Mouse (Mus musculus) midbrain, embryonic 10.5 days (tissue): ENCODE results near the gene Sox5. TPM values are rescaled to one million over a fixed set of nuclear protein-coding genes. Genes with fewer than 3 reads are reported as not detected.

Experiments
- DNase-seq: peaks from one replicate; pipeline ENCODE4 v3.0.0-alpha.2; 2017; ENCODE audit warnings: low spot score
- H3K27ac ChIP-seq: fragments of 300-500 bp; sonication (generic); replicated peaks from 2 replicates; pipeline ENCODE4 v1.5.1; 2016; ENCODE audit warnings: mild to moderate bottlenecking
- H3K27me3 ChIP-seq: fragments of 300-500 bp; sonication (generic); 2 replicates; pipeline ENCODE4 v1.6.1; 2016; ENCODE audit warnings: low read depth, mild to moderate bottlenecking; ENCODE audit not compliant: poor library complexity, severe bottlenecking
- H3K36me3 ChIP-seq: fragments of 300-500 bp; sonication (generic); 2 replicates; pipeline ENCODE4 v1.6.1; 2016; ENCODE audit warnings: mild to moderate bottlenecking, moderate library complexity
- H3K4me1 ChIP-seq: fragments of 300-500 bp; sonication (generic); 2 replicates; pipeline ENCODE4 v1.6.1; 2016
- H3K4me3 ChIP-seq: fragments of 300-500 bp; sonication (generic); 2 replicates; pipeline ENCODE4 v1.5.1; 2016; ENCODE audit warnings: mild to moderate bottlenecking, moderate library complexity
- H3K9me3 ChIP-seq: fragments of 300-500 bp; sonication (generic); replicated peaks from 2 replicates; pipeline ENCODE4 v1.6.1; 2016; ENCODE audit warnings: mild to moderate bottlenecking
- WGBS: fragments of 180-500 bp; shearing (Covaris S2); methylation state at CpG from one replicate; pipeline ENCODE4 v1.1.7; 2016; 5-methylcytosine and 5-hydroxymethylcytosine counted together
- polyA plus RNA-seq: library from polyadenylated mRNA; unstranded; fragments of >200 nt; fragmentation: Nextera tagmentation; extraction: Ambion mirVana; gene quantifications from 2 replicates; pipeline ENCODE4 v1.2.1, GENCODE M21; 2016

The Sox5 gene
- polyA plus RNA-seq, 1 experiment from 2014 or later = 28.2 TPM

DNA sequence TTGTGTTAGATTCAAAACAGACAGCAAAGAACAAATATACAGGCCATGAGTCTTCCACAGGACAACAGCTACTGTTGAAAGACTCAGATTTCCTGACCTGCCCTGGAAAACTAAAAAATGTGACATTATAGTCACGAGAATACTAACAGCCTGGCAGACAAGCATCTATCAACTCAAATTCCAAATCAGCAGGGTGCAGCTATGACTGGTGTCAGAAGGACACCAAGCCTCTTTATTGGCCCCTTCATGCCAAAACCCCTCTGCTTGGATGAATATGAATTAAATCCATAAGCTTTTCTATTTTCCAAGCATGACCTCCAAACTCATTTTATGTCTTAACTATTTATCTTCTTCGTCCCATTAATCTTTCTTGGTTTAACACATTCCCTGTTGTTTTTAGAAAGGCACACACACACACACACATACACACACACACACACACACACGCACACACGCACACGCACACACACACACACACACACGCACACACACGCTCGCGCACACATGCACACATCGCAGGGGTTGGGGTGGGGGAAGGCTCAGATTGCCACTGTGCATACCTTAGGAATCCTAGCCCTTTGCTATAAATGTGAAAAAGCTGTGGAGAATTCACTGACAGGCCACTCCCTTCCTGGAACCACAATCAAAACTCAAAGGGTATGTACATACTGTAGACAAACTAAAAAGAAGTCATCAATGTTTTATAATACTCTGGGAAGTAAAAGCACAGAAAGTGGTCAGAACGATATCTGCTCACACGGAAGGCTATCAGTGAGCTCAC, 612.9 kb downstream of the Sox5 start:
- H3K27ac ChIP-seq = peak overlapping the region; percentile 76
- DNase-seq = no peak
- no peaks in the 10 kb centered on the region for H3K9me3 ChIP-seq
- no peaks in the 10 kb centered on the region for H3K36me3 ChIP-seq
- 80% methylated on average over 12 of the region's 12 CpGs for WGBS
- peaks cover 57% of the 10 kb centered on the region for H3K4me1 ChIP-seq
- no peak overlapping the region for H3K4me3 ChIP-seq
- no peaks in the 10 kb centered on the region for H3K27me3 ChIP-seq

DNA sequence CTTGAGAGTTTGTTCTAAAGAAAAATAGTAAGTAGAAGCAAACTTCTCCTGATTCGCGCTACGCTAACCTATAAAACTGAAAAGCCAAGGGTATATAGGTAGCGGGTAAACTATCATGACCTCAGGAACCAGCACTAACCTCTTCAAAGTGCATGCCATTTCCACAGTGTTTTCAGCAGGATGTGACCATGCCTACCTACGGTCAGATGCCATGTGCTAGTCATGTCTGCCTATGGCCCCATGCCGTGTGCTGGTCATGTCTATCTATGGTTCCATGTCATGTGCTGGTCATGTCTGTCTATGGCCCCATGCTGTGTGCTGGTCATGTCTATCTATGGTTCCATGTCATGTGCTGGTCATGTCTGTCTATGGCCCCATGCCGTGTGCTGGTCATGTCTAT, 614.7 kb downstream of the Sox5 start:
- Histone ChIP-seq H3K9me3 (no peaks in the 10 kb centered on the region), H3K36me3 (no peaks in the 10 kb centered on the region), H3K27me3 (no peaks in the 10 kb centered on the region), H3K4me1 (peaks cover 57% of the 10 kb centered on the region), H3K27ac (peak overlapping the region; percentile 83), H3K4me3 (no peak overlapping the region)
- DNase-seq = no peak
- 96% methylated on average over 7 of the region's 7 CpGs for WGBS

DNA sequence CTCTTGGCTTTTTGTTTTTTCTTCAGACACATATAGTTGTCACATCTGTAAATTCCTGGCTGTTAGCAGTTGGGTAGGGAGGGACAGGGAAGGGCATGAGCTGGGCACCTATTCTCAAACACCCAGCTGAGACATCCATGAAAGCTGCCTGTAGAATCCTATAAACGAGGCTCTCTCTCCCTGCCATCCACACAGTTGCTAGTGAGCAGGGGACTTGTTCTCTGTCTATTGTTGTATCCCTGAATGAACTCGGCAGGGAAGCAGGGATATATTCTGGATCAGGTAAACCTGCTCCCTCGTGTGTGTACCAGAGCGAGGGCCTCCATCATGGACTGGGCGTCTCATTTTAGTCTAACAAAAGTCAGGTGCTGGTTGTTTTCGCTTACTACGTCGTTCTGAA, 615.1 kb downstream of the Sox5 start:
- no peaks in the 10 kb centered on the region for H3K36me3 ChIP-seq
- no peak for DNase-seq
- no peak overlapping the region for H3K4me3 ChIP-seq
- peak overlapping the region; percentile 83 for H3K27ac ChIP-seq
- H3K4me1 ChIP-seq = peaks cover 57% of the 10 kb centered on the region
- H3K27me3 ChIP-seq = no peaks in the 10 kb centered on the region
- H3K9me3 ChIP-seq = no peaks in the 10 kb centered on the region
- whole genome bisulfite sequencing = 59% methylated on average over 8 of the region's 8 CpGs

DNA sequence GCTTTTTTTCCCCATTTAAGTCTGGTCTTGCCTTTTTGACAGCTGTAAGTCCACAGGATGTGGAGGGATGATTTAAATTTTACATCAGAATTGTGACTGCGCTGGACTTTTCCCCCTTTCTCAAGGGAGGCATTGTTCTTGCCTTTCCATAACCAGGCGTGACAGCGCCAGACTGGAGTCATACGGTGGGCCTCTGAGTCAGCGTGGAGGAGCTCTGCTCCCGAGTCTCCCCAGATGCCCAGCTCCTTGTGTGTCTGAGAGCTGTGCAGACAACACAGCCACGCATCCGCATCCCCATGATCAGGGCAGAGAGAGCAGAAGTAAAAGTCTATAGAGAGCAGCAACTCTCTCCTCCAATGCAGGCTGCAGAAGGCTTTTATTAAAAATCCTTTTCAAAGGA, 615.7 kb downstream of the Sox5 start:
- 0 out of 2 replicates have a peak overlapping the region, but pooled peaks have one; percentile 11 for H3K4me3 ChIP-seq
- no peaks in the 10 kb centered on the region for H3K27me3 ChIP-seq
- peak; percentile 64 for DNase-seq
- no peaks in the 10 kb centered on the region for H3K36me3 ChIP-seq
- no peaks in the 10 kb centered on the region for H3K9me3 ChIP-seq
- WGBS = 22% methylated on average over 8 of the region's 8 CpGs
- H3K27ac ChIP-seq = peak overlapping the region; percentile 83
- peaks cover 57% of the 10 kb centered on the region for H3K4me1 ChIP-seq

DNA sequence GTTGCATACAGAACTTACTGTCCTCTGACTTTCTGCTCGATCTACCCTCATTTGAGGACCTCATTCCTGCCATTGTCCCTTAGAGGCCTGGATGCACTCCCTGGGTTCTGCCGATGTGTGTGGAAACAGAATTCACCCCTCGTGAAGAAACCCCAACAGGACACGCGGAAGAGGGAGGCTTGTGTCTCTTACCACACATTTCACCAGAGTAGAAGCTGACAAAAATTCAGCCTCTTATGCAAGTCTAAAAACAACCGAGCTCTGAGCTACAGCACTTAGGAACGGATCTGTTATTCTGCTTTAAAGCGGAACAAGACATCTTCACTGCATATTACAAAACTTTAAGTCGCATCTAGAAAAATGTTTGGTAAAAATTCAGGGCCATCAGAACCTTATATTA, 618.3 kb downstream of the Sox5 start:
- no peak for DNase-seq
- H3K4me3 ChIP-seq = no peak overlapping the region
- H3K27ac ChIP-seq = no peak overlapping the region
- no peaks in the 10 kb centered on the region for H3K9me3 ChIP-seq
- no peaks in the 10 kb centered on the region for H3K36me3 ChIP-seq
- WGBS = 88% methylated on average over 9 of the region's 9 CpGs
- no peaks in the 10 kb centered on the region for H3K27me3 ChIP-seq
- peaks cover 31% of the 10 kb centered on the region for H3K4me1 ChIP-seq

DNA sequence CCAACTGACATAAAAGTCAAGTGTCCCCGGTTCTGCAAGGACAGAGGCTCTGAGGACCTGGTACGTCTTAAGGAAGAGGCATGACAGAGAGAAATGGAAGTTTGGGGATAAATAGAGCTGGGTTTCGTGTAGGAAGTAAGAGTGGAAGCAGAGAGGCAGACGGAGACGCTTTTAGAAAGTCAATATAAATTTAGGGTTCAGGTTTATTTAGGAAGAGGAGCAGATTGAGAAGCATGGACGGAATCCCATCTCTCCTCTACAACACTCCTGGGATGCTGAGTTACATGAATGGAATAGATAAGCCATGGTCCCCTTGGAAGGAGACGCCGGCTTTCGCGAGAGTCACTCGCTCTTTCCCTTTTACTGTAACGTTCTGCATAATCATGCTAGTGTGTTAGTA, 623.1 kb downstream of the Sox5 start:
- Histone ChIP-seq H3K27me3 (no peaks in the 10 kb centered on the region), H3K36me3 (no peaks in the 10 kb centered on the region), H3K4me1 (peaks cover 28% of the 10 kb centered on the region), H3K9me3 (no peaks in the 10 kb centered on the region), H3K27ac (no peak overlapping the region), H3K4me3 (no peak overlapping the region)
- WGBS = 97% methylated on average over 12 of the region's 12 CpGs
- DNase-seq = no peak

DNA sequence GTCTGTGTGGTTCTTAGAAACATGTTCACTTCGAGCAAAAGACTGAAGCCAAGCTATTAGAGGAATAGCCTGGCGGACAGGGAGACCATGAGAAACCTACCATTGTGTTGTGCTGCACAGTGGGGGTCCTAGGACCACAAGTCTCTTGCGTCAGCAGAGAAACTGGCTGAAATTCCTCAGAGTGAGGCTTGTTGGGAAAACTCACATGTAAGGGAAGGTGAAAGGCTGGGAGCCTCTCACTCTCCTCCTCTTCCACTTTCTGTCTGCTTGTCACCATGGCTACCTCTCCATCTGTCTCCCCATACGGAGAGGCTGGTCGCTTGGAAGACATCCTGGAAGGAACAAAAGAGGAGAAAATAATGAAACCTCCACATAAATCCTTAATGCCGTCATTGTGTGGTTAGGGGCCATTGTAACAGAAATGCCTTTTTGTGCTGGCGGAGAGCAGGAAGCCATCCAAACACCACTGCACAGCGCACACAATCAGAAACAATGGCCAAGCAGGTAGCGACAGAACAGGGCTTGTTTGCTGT, 626.8 kb downstream of the Sox5 start:
- WGBS = 20% methylated on average over 9 of the region's 9 CpGs
- Histone ChIP-seq H3K27ac (peak overlapping the region; percentile 84), H3K4me1 (peaks cover 57% of the 10 kb centered on the region), H3K4me3 (peak overlapping the region; percentile 16; the same call in 1 of the 2 replicates), H3K36me3 (no peaks in the 10 kb centered on the region), H3K9me3 (no peaks in the 10 kb centered on the region), H3K27me3 (no peaks in the 10 kb centered on the region)
- DNase-seq = peak; percentile 56

DNA sequence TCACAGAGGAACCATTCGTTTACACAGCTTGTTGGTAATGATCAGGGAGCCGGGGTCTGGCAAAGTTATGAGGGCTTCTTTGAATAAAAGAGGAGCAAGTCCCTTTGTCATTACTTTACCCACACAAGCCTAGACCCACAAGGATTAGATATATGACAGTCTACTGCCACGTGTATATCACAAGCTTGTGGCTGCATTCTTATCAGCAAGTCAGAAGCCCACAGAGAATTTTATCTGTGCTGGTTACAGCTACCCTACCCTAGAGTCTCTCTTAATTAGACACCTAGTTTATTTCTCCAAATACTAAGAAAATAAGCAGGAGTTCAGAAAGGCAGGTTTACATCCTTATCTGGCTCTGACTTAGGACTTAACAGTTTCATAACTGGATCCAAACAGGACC, 629.8 kb downstream of the Sox5 start:
- Histone ChIP-seq H3K4me1 (peaks cover 76% of the 10 kb centered on the region), H3K27me3 (no peaks in the 10 kb centered on the region), H3K27ac (no peak overlapping the region), H3K9me3 (no peaks in the 10 kb centered on the region), H3K4me3 (no peak overlapping the region), H3K36me3 (0 out of 2 replicates have a peak, but pooled peaks cover 3% of the 10 kb centered on the region)
- no peak for DNase-seq
- WGBS = 21% methylated on average over 3 of the region's 3 CpGs

DNA sequence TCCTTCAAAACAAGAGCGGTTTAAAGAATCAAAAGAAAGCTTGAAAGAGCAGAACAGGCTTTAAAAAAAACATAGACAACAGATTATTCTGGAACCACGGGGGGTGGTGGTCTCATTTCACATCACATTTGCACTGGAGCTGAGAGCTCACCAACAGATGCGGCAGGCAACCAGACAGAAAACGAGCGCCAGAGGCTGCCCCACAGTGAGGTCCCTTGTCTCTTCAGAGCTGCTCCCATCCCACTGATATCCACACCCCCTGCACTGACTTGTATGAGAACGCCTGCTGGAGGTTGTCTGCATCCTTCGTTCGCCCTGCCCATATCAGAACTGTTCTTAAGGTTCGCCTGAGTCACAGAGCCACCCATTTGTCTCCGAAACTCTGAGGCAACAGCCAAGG, 630.7 kb downstream of the Sox5 start:
- WGBS = 48% methylated on average over 10 of the region's 10 CpGs
- peak; percentile 29 for DNase-seq
- Histone ChIP-seq H3K27me3 (no peaks in the 10 kb centered on the region), H3K27ac (peak overlapping the region; percentile 74), H3K4me1 (peaks cover 73% of the 10 kb centered on the region), H3K36me3 (0 out of 2 replicates have a peak, but pooled peaks cover 3% of the 10 kb centered on the region), H3K4me3 (no peak overlapping the region), H3K9me3 (no peaks in the 10 kb centered on the region)

DNA sequence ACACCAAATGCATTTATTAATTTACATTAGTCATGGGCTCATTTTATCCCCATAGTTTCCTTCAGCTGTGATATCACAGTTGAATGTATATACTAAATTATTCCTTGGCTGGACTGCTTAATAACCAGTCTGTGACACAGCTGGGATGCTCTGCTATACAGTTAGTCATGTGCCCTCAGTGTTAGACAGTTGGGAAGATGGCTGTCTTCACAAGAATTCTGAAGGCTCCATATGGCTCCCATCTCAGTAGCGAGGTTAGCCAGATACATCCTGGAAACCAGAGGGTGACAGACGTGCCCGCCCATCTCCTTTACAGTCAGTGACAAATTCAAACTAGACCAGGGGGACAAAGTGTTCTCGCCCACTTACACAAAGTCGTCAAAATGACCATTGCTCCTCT, 644.4 kb downstream of the Sox5 start:
- H3K27me3 ChIP-seq = no peaks in the 10 kb centered on the region
- H3K4me1 ChIP-seq = peaks cover 13% of the 10 kb centered on the region
- H3K36me3 ChIP-seq = no peaks in the 10 kb centered on the region
- no peaks in the 10 kb centered on the region for H3K9me3 ChIP-seq
- no peak overlapping the region for H3K27ac ChIP-seq
- no peak for DNase-seq
- 96% methylated on average over 5 of the region's 5 CpGs for WGBS
- H3K4me3 ChIP-seq = no peak overlapping the region

DNA sequence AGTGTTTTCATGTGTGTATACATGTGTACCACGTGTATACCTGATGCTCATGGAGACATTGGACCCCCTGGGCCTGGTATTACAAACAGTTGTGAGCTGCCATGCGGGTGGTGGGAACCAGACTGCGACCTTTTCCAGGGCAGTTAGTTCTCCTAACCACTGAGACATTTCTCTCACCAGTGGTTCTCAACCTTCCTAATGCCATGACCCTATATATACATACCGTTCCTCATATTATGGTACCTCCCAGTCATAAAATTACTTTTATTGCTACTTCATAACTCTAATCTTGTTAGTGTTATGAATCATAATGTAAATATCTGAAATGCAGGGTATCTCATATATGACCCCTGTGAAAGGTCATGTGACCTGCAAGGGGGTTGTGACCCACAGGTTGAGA, 644.9 kb downstream of the Sox5 start:
- no peak overlapping the region for H3K4me3 ChIP-seq
- H3K36me3 ChIP-seq = no peaks in the 10 kb centered on the region
- 87% methylated on average over 4 of the region's 4 CpGs for whole genome bisulfite sequencing
- no peak for DNase-seq
- no peaks in the 10 kb centered on the region for H3K9me3 ChIP-seq
- H3K27me3 ChIP-seq = no peaks in the 10 kb centered on the region
- H3K27ac ChIP-seq = no peak overlapping the region
- peaks cover 12% of the 10 kb centered on the region for H3K4me1 ChIP-seq

DNA sequence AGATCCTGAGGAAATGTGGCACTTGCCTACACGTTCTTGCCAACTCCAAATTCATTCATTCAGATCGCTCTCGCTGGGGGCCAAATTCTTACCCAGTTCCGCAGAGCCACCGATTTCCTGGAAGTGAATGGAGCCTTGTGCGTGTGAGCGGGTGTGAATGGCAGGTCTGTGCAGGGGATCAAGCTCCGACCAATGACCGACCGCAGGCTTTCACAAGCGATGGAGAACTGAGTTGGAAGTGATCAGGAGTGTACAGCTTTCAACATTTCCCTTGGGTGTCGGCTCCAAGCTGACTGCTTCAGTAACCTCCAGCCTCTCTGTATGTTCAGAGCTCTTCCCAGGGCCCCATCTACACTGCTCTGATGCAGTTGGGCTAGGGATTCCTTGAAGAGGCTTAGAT, 651.9 kb downstream of the Sox5 start:
- H3K27ac ChIP-seq = no peak overlapping the region; the same call in 1 of the 2 replicates
- H3K4me3 ChIP-seq = no peak overlapping the region
- DNase-seq = no peak
- H3K27me3 ChIP-seq = no peaks in the 10 kb centered on the region
- H3K9me3 ChIP-seq = no peaks in the 10 kb centered on the region
- peaks cover 9% of the 10 kb centered on the region for H3K4me1 ChIP-seq
- no peaks in the 10 kb centered on the region for H3K36me3 ChIP-seq
- 90% methylated on average over 12 of the region's 12 CpGs for WGBS

DNA sequence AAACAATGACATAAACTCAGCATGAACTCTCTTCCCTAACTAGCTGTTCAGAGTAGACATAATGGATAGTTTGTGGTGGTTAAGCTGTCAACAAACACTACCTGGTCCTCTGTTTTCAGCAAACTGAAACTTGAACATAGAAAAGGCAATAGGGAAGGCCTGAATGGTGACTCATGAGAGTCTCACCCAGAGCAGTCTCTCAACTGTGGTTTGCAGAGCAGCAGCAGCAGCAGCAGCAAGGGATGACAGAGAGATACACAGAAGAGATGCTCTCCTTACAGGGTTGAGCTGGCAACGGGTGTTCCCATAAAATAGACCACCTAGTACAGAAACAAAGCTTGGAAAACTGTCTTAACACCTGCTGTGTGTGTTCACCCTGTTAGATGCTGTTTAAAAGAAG, 661.8 kb downstream of the Sox5 start:
- Histone ChIP-seq H3K4me1 (no peaks in the 10 kb centered on the region), H3K27ac (no peak overlapping the region), H3K27me3 (no peaks in the 10 kb centered on the region), H3K36me3 (no peaks in the 10 kb centered on the region), H3K9me3 (no peaks in the 10 kb centered on the region), H3K4me3 (no peak overlapping the region)
- 91% methylated on average over 1 of the region's 1 CpGs for WGBS
- no peak for DNase-seq
